Mouse (Mus musculus) C3H10T1/2 (cell line): Measurements from ENCODE around the gene Slc37a3. TPM values are rescaled to one million over a fixed set of nuclear protein-coding genes. Genes with fewer than 3 reads are reported as not detected.

Experiments used
- polyA plus RNA-seq, 2 experiments: library from polyadenylated mRNA; unstranded; fragments of >200 nt; fragmentation: generic; extraction: Trizol; gene quantifications; one replicate each; pipeline ENCODE4 v1.2.1; 2012; ENCODE audit warnings: missing spikeins in 2 of 2

Slc37a3 gene
- 10 to 100 TPM in 1 of 2 experiments, 1 to 10 TPM in 1; 3.1 to 25.6 TPM for polyA plus RNA-seq

GRCm38 (mm10) chr6:39377311-39377827 is at the start of gene Slc37a3:
Slc37a3 (minus strand) TSS chr6:39377675.

GRCm38 (mm10) chr6:39419851-39420721 is 42.6 kb upstream of the Slc37a3 start, which contains the start of gene Mkrn1:
Mkrn1 (minus strand) TSS chr6:39420462.

DNA sequence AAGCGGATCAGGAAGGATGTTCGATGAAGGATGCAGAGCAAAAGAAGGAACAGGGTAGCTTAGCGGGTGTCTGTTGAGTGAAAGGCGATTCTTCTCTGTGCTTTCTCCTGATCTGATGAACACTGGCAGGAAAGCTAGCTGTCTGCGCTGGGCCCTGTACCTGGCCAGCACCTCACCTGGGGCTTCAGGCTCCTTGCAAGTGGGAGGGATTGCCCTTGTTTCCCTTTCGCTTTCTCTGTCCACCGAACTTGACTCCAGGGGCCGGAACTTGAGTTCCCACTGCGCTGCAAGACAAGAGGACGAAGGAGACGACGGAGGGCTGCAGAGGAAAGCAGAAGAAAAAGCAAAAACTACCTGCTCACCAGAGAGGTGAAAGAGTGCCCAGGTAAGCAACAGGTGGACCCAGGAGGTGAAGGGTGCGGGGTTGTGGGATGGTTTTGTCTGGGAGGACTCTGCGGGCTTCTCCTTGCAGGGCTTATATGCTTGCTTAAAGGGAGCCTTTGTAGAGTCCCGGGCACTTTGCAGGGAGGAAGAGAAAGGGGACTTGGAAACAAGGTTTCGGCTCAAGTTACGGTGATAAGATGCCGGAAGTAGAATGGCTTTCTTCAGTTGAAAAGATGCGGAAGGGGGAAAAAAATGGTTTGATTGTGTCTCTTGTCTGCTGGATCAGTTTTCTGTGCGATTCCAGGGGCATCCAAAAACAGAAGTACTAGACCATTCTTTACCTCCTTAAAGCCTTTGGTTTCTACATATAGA is 3.8 kb upstream of the Slc37a3 start, which contains the start of gene Rab19:
Gene Rab19 (plus strand): TSS at position 51 of the 756 bp plus-strand sequence.

Other genes with a start within 250 kb of the Slc37a3 start
- under 1 TPM; 0.04 to 0.92 TPM for gene Kdm7a, start 170.9 kb downstream of the Slc37a3 start, polyA plus RNA-seq
- not detected for gene Rab19, start 3.5 kb upstream of the Slc37a3 start, polyA plus RNA-seq
- gene Mkrn1, start 42.8 kb upstream of the Slc37a3 start, polyA plus RNA-seq: 10 to 100 TPM; 19.1 to 48.8 TPM
- gene Dennd2a, start 180.2 kb upstream of the Slc37a3 start, polyA plus RNA-seq: 10 to 100 TPM in 1 of 2 experiments, 1 to 10 TPM in 1; 5.6 to 18.2 TPM
- gene Adck2, start 196.2 kb upstream of the Slc37a3 start, polyA plus RNA-seq: 10 to 100 TPM in 1 of 2 experiments, 1 to 10 TPM in 1; 8.2 to 26.1 TPM
- gene Gm42420, start 208.1 kb upstream of the Slc37a3 start, polyA plus RNA-seq: not detected
- 100 to 1,000 TPM; 261 to 268 TPM for gene Ndufb2, start 214.9 kb upstream of the Slc37a3 start, polyA plus RNA-seq